Mouse (Mus musculus): Measurements from ENCODE around the gene Hist2h2aa2. TPM values are rescaled to one million over a fixed set of nuclear protein-coding genes. Genes with fewer than 3 reads are reported as not detected.
A peak's percentile ranks its signal among the peaks of the same experiment; 100 is the strongest.
"Not testable (repeated sequence)": the region's sequence is repeated elsewhere in the genome, so short reads cannot be mapped to it uniquely, and the experiment has no call there.

The Hist2h2aa2 gene
- polyA plus RNA-seq, 1 experiment from 2014 or later = 55.1 TPM

DNA sequence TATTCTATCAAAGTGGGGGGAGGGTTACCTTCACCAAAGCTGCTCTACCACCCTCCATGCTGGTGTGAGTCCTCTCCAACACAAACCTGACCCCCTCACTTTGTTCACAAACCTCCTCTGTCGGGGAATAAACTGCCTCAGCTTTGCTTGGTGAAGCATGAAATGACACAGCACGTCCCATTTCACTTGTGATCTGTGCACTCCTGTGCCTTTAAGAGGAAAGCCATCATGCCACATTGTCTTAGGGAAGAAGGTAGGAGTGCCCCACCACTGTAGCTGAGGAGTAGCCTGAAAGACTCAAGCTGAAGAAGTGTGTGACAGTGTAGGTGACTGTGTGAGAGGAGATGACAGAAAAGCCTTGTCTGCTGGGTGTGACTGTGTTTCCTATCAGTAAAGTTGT lies 14.7 kb downstream of the Hist2h2aa2 start:
- H3K36me3 ChIP-seq = no peaks in the 10 kb centered on the region
- peak overlapping the region; percentile 24; the same call in 1 of the 2 replicates for H3K4me3 ChIP-seq
- H3K27me3 ChIP-seq (ENCODE audit: insufficient read depth, poor library complexity, severe bottlenecking) = no peaks in the 10 kb centered on the region
- no peaks in the 10 kb centered on the region for H3K9me3 ChIP-seq
- 22% methylated on average over 2 of the region's 2 CpGs for WGBS
- H3K27ac ChIP-seq = peak overlapping the region; percentile 9; the same call in 1 of the 2 replicates
- DNase-seq (ENCODE audit: low spot score) = no peak
- H3K4me1 ChIP-seq (replicated peaks) = peaks cover 58% of the 10 kb centered on the region

DNA sequence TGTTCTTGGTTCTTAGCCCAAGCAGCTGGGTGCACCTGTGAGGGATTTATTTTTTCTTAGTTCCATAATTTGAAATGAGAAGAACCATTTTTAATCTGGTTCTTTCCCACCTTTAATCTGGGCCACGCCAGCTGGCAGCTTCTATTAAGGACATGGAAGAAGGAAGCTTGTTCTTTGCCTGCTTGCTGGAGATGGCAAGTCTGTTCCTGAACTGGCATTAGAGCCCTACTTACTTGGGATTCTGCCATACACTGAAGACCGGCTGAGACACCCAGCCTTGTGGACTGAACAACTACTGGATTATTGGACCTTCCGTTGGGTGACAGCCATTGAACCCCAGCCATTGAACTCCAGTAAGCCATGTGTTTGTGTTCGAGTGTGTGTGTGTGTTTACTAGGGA lies 17.3 kb downstream of the Hist2h2aa2 start:
- no peaks in the 10 kb centered on the region for H3K9me3 ChIP-seq
- peaks cover 69% of the 10 kb centered on the region for H3K4me1 ChIP-seq (replicated peaks)
- no peak for DNase-seq (ENCODE audit: low spot score)
- peak overlapping the region; percentile 68 for H3K4me3 ChIP-seq
- H3K36me3 ChIP-seq = no peaks in the 10 kb centered on the region
- WGBS = 92% methylated on average over 4 of the region's 4 CpGs
- no peaks in the 10 kb centered on the region for H3K27me3 ChIP-seq (ENCODE audit: insufficient read depth, poor library complexity, severe bottlenecking)
- 0 out of 2 replicates have a peak overlapping the region, but pooled peaks have one; percentile 35 for H3K27ac ChIP-seq

DNA sequence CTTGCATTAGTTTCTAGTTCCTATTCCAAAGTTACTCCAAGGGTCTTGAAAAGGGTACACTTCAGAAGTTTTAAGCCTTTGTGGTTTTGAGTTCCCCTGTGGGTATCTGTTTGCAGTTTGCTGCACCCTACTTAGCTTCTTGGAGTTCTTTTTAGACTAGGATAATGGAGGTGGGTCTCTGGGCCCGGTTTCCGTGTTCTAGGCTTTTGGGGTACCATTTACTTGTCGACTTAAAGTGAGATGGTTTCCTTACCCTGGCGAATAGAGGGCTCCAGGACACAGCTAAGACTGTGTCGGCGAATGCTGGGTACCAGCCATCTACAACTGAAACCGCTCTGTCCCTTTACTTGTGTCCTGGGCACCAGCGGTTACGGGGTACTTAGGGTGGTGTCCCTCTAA lies 18.4 kb downstream of the Hist2h2aa2 start:
- 19% methylated on average over 9 of the region's 9 CpGs for WGBS
- peak overlapping the region; percentile 97 for H3K27ac ChIP-seq
- peaks cover 62% of the 10 kb centered on the region for H3K4me1 ChIP-seq (replicated peaks)
- H3K27me3 ChIP-seq (ENCODE audit: insufficient read depth, poor library complexity, severe bottlenecking) = no peaks in the 10 kb centered on the region
- peak; percentile 19 for DNase-seq (ENCODE audit: low spot score)
- H3K36me3 ChIP-seq = no peaks in the 10 kb centered on the region
- H3K9me3 ChIP-seq = no peaks in the 10 kb centered on the region
- peak overlapping the region; percentile 68 for H3K4me3 ChIP-seq

DNA sequence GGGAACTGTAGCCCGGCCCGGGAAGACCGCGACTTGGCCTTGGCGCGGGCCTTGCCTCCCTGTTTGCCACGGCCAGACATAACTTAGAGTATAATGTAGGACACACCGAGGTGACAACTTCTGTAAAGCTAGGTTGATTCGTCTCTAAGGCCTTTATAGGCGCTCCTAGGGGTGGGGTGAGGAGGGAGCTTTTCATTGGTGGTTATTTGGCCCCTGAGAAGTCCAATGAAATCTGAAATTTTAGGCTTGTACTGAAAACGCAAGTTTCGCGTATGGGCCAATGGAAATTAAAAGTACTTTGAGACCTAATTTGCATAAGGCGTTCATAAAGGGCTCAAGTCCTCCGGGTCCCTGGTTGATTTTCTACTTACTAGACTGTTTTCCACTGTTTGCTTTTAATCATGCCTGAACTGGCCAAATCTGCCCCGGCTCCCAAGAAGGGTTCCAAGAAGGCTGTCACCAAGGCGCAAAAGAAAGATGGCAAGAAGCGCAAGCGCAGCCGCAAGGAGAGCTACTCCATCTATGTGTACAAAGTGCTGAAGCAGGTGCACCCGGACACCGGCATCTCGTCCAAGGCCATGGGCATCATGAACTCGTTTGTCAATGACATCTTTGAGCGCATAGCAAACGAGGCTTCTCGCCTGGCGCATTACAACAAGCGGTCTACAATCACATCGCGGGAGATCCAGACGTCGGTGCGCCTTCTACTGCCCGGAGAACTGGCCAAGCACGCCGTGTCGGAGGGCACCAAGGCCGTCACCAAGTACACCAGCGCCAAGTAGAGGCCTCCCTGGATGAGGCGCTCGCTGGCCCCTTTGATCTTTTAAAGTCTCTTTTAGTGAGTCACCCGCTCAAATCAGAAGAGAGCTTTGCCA lies 19.1 kb downstream of the Hist2h2aa2 start, which contains the start of the genes Hist2h2ac and Hist2h2be:
Gene Hist2h2ac, minus strand, starts transcription at position 116 of the 875 bp plus-strand sequence.
Gene Hist2h2be, plus strand, starts transcription at position 355 of the 875 bp plus-strand sequence.
- no peaks in the 10 kb centered on the region for H3K27me3 ChIP-seq (ENCODE audit: insufficient read depth, poor library complexity, severe bottlenecking)
- no peaks in the 10 kb centered on the region for H3K36me3 ChIP-seq
- peaks cover 64% of the 10 kb centered on the region for H3K4me1 ChIP-seq (replicated peaks)
- peak within 1 kb of the TSS; percentile 68 for H3K4me3 ChIP-seq
- peak within 1 kb of the TSS; percentile 97 for H3K27ac ChIP-seq
- under 1% methylated on average over 43 of the region's 43 CpGs for WGBS
- DNase-seq (ENCODE audit: low spot score) = peak; percentile 82
- no peaks in the 10 kb centered on the region for H3K9me3 ChIP-seq

DNA sequence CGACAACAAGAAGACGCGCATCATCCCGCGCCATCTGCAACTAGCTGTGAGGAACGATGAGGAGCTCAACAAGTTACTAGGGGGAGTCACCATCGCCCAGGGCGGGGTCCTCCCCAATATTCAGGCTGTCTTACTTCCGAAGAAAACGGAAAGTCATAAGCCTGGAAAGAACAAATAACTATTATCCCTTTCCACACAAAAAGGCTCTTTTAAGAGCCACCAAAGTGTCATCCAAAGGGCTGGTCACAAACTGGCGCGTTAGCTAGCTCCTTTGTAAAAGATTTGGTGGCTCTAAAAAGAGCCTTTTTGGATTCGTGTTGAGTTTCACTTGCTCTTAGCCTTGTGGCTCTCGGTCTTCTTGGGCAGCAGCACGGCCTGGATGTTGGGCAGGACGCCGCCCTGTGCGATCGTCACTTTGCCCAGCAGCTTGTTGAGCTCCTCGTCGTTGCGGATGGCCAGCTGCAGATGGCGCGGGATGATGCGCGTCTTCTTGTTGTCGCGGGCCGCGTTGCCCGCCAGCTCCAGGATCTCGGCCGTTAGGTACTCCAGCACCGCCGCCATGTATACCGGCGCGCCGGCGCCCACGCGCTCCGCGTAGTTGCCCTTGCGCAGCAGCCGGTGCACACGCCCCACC lies 19.8 kb downstream of the Hist2h2aa2 start:
- peak overlapping the region; percentile 97 for H3K27ac ChIP-seq
- H3K27me3 ChIP-seq (ENCODE audit: insufficient read depth, poor library complexity, severe bottlenecking); H3K9me3 ChIP-seq; H3K36me3 ChIP-seq: not testable (repeated sequence)
- H3K4me1 ChIP-seq (replicated peaks) = peaks cover 60% of the 10 kb centered on the region
- H3K4me3 ChIP-seq = peak overlapping the region; percentile 68
- WGBS = under 1% methylated on average over 38 of the region's 47 CpGs
- DNase-seq (ENCODE audit: low spot score) = peak; percentile 50

DNA sequence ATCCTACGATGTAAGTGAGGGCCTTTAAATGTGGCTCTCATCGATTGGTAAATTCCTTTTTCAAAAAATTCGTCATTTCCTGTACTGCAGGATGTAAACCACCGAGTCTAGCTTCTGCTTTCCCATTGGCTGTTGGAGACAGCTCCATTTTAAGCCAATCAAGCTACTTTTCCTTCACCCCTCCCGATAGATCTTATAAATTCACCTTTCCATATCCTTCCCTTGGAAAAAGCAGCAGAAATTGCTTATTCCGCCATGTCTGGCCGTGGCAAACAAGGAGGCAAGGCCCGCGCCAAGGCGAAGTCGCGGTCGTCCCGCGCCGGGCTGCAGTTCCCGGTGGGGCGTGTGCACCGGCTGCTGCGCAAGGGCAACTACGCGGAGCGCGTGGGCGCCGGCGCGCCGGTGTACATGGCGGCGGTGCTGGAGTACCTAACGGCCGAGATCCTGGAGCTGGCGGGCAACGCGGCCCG lies 20.4 kb downstream of the Hist2h2aa2 start, which contains the start of the genes Bola1 and Hist2h2ab:
Gene Bola1, minus strand, starts transcription at position 49 of the 470 bp plus-strand sequence.
Gene Hist2h2ab, plus strand, starts transcription at position 205 of the 470 bp plus-strand sequence.
- Histone ChIP-seq H3K9me3 (no peaks in the 10 kb centered on the region), H3K4me1 (replicated peaks) (peaks cover 55% of the 10 kb centered on the region), H3K4me3 (peak within 1 kb of the TSS; percentile 68), H3K27ac (peak within 1 kb of the TSS; percentile 97), H3K27me3 (ENCODE audit: insufficient read depth, poor library complexity, severe bottlenecking) (peaks cover 4% of the 10 kb centered on the region; the same call in 1 of the 2 replicates), H3K36me3 (no peaks in the 10 kb centered on the region)
- under 1% methylated on average over 37 of the region's 37 CpGs for WGBS
- peak; percentile 75 for DNase-seq (ENCODE audit: low spot score)

DNA sequence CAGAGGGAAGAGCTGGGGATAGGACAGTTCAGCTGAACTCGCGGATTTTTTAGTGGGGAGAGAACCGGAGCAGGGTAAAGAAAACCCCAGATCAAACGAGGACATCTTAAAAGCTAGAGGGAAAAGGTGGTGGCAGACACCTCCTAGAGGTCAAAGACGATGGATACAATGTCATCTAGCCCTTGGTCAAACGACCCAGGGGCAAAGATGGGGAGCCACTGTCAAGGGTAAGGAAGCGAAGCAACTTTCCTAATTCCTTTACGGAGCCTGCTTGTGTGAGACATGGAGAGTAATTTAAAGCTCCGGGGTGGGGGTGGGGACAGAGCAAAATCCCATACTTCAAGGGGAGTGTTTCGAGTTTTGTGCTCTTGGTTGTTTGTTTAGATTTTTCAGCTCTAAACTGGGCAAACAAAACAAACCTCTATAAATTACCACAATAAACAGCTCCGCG lies 20.9 kb downstream of the Hist2h2aa2 start:
- Histone ChIP-seq H3K27ac (peak overlapping the region; percentile 97), H3K4me3 (peak overlapping the region; percentile 68), H3K27me3 (ENCODE audit: insufficient read depth, poor library complexity, severe bottlenecking) (peaks cover 4% of the 10 kb centered on the region; the same call in 1 of the 2 replicates), H3K36me3 (no peaks in the 10 kb centered on the region), H3K9me3 (no peaks in the 10 kb centered on the region), H3K4me1 (replicated peaks) (peaks cover 53% of the 10 kb centered on the region)
- under 1% methylated on average over 12 of the region's 12 CpGs for WGBS
- peak; percentile 49 for DNase-seq (ENCODE audit: low spot score)

DNA sequence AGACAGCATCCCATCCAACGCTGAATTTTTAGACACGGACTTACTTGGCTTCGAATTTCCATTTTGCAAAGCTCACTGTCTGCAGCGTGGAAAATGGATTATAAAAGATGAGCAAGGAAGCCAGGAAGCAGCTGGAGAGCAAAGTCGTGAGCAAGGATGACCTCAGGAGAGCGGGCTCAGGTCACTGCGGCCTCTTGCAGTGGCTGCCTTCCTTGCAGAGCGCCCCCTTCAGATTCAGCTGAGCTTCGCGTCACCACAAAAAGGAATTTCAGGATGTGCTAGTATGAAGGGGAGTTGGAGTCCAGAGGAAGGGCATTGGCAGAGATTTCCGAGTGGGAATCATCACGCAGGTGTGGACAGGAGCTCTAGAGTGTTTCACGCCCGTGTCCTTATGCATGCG lies 30.8 kb downstream of the Hist2h2aa2 start:
- Histone ChIP-seq H3K27ac (no peak overlapping the region), H3K4me3 (no peak overlapping the region; the same call in 1 of the 2 replicates), H3K27me3 (ENCODE audit: insufficient read depth, poor library complexity, severe bottlenecking) (no peaks in the 10 kb centered on the region), H3K36me3 (no peaks in the 10 kb centered on the region), H3K9me3 (no peaks in the 10 kb centered on the region), H3K4me1 (replicated peaks) (peaks cover 6% of the 10 kb centered on the region)
- DNase-seq (ENCODE audit: low spot score) = peak; percentile 20
- 23% methylated on average over 15 of the region's 15 CpGs for WGBS

DNA sequence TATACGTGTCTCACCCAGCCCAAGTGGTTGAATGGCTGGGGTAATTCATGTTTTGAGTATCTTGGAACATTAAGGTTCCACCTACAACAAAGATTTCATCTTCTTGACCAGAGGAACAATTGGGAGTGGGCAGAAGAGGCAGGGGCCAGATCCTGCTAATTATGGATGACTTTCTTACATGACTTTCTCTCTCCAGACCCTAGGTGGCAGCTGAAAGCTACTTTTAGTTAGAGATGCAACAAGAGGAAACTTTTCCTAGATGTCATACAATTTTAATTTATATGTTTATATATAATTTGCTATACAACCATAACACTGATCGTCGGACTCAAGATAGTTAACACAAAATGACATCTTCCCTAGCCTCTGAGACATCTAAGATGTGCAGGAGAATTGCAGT lies 32.3 kb downstream of the Hist2h2aa2 start:
- Histone ChIP-seq H3K27me3 (ENCODE audit: insufficient read depth, poor library complexity, severe bottlenecking) (no peaks in the 10 kb centered on the region), H3K27ac (no peak overlapping the region), H3K9me3 (no peaks in the 10 kb centered on the region), H3K4me1 (replicated peaks) (peaks cover 6% of the 10 kb centered on the region), H3K36me3 (no peaks in the 10 kb centered on the region), H3K4me3 (no peak overlapping the region)
- no peak for DNase-seq (ENCODE audit: low spot score)
- WGBS = 89% methylated on average over 3 of the region's 3 CpGs

DNA sequence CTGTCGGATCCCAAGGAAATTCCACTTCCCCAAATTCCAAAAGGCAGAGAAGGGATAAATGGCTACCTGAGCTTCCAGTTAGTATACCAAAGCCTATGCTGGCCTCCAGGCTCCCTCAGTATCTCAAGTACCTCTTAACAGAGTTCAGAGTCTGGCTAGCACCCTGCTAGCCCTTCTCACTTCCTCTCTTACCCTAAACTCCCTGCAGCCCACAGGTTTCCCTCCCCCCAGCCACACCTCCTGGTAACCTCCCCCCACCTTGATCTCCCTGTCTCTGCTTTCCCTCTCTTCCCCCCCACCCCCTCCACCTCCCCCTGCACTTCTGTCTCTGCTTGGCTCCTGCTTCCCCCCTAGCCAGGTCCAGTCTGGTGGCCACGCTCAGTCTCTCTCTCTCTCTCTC lies 40.3 kb downstream of the Hist2h2aa2 start:
- Histone ChIP-seq H3K36me3 (peaks cover 9% of the 10 kb centered on the region; the same call in 1 of the 2 replicates), H3K27me3 (ENCODE audit: insufficient read depth, poor library complexity, severe bottlenecking) (peaks cover 7% of the 10 kb centered on the region; the same call in 1 of the 2 replicates), H3K4me3 (no peak overlapping the region), H3K27ac (no peak overlapping the region), H3K4me1 (replicated peaks) (peaks cover 20% of the 10 kb centered on the region), H3K9me3 (peaks cover 5% of the 10 kb centered on the region)
- 73% methylated on average over 2 of the region's 2 CpGs for WGBS
- no peak for DNase-seq (ENCODE audit: low spot score)

DNA sequence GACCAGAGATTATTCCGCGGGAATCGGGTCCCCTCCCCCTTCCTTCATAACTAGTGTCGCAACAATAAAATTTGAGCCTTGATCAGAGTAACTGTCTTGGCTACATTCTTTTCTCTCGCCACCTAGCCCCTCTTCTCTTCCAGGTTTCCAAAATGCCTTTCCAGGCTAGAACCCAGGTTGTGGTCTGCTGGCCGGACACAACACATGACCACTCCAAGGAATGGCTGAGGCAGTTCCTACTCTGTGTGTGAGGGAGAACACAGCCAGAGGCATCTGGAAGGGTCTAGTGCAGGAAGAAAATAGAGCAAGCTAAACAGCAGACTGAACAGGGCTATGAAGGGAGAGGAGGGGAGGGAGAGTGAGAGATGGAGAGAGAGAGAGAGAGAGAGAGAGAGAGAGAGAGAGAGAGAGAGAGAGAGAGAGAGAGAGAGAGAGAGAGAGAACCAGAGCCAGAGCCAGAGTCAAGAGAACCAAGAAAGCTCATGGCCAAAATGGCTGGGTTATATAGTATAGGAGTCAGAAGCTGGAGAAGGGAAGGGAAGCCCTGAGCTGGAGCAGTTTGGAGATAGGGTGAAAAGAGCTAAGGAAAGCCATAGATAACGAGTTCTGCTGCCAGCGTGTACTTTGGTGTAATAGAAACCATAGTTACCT lies 41.4 kb downstream of the Hist2h2aa2 start:
- not testable (repeated sequence) for H3K27me3 ChIP-seq (ENCODE audit: insufficient read depth, poor library complexity, severe bottlenecking)
- 31% methylated on average over 8 of the region's 8 CpGs for WGBS

DNA sequence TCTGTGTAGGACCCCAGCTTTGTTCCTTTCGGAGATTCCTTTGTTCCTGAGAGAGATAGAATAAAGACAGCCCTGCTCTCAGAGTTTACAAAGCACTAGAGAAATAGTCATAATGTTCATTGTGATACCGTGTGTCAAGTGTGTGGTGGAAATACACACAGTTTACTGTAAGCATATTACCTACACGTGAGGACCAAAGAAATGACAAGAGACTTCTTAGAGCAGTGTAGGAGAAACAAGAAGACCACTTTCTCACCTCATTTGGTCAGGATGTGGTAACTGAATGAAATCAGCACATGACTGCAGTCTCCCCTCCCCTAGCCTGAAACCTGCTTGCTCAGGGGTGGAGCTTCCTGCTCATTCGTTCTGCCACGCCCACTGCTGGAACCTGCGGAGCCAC lies 41.9 kb downstream of the Hist2h2aa2 start:
- Histone ChIP-seq H3K27me3 (ENCODE audit: insufficient read depth, poor library complexity, severe bottlenecking) (peaks cover 7% of the 10 kb centered on the region; the same call in 1 of the 2 replicates), H3K4me1 (replicated peaks) (peaks cover 23% of the 10 kb centered on the region), H3K27ac (peak overlapping the region; percentile 98), H3K4me3 (peak overlapping the region; percentile 72), H3K36me3 (peaks cover 9% of the 10 kb centered on the region; the same call in 1 of the 2 replicates), H3K9me3 (peaks cover 5% of the 10 kb centered on the region)
- WGBS = 6% methylated on average over 6 of the region's 6 CpGs
- no peak for DNase-seq (ENCODE audit: low spot score)

More for the DNA sequence above, 41.4 kb downstream of the Hist2h2aa2 start:
- Histone ChIP-seq H3K27ac (0 out of 2 replicates have a peak overlapping the region, but pooled peaks have one; percentile 35), H3K4me1 (replicated peaks) (peaks cover 20% of the 10 kb centered on the region)
- H3K4me3 ChIP-seq; H3K9me3 ChIP-seq; DNase-seq (ENCODE audit: low spot score); H3K36me3 ChIP-seq: not testable (repeated sequence)

Data from hindbrain, embryonic 10.5 days (tissue).